Comparison of ENCODE assay signal across 19 mouse cellular contexts in the genomic region with DNA sequence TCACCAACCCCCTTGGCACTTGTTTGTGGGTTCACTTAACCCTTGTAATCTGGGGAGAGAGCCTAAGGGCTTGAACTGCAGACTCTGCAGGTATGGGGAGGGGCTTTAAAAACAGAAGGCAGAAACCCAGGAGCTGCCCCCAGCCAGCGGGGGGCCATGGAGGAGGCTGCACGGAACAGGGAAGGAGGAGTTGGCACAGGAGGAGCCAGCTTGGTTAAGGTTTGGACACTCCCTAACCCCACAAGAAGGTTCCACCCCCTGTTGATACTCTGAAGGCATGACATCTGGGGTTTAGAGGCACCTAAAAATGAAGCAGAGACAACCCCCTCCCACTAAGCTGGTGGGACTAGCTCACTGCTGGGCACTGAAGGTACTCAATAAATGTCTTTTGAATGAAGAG. TPM values are rescaled to one million over a fixed set of nuclear protein-coding genes. Genes with fewer than 3 reads are reported as not detected.
"Had no signal": no experiment of that assay in that cellular context is flagged by ENCODE, and none has a peak within 500 bp of the region (broad histone marks: within the 10 kb centered on the region; RNA-seq: fewer than 3 reads in every experiment).

No protein-coding gene starts in this region.

RNA-seq across cellular contexts. Expression of gene Gm36079, which starts 12.8 kb away (rescaled TPM):
- total RNA-seq: layer of hippocampus, adult 18-20 months; layer of hippocampus, postnatal 14 days; left cerebral cortex, adult 8-10 months; left cerebral cortex, postnatal 14 days; left cerebral cortex, postnatal 4 days had no signal
- polyA plus RNA-seq: intestine, embryonic 16.5 days; kidney, embryonic 16.5 days; limb, embryonic 12.5 days; limb, embryonic 15.5 days; liver, embryonic 11.5 days; liver, embryonic 15.5 days; lung, adult 2 months; midbrain, embryonic 10.5 days; midbrain, embryonic 15.5 days; myocyte; neural tube, embryonic 13.5 days; small intestine, adult 2 months; spleen, adult 2 months; thymus, postnatal 0 days had no signal

RNA-seq across cellular contexts. Expression of gene Gm21188, which starts 38.0 kb away (rescaled TPM):
- total RNA-seq: layer of hippocampus, postnatal 14 days; left cerebral cortex, adult 8-10 months; left cerebral cortex, postnatal 14 days; left cerebral cortex, postnatal 4 days had no signal
- polyA plus RNA-seq: intestine, embryonic 16.5 days; kidney, embryonic 16.5 days; limb, embryonic 12.5 days; liver, embryonic 11.5 days; midbrain, embryonic 10.5 days; midbrain, embryonic 15.5 days; myocyte had no signal
